Mouse (Mus musculus) kidney, embryonic 15.5 days (tissue): ENCODE results near the gene Casq1. TPM values are rescaled to one million over a fixed set of nuclear protein-coding genes. Genes with fewer than 3 reads are reported as not detected.

Experiments
- ATAC-seq: fragments of 200-750 bp; cut with Nextera tagmentation; replicated peaks from 2 replicates; pipeline ENCODE4 v1.8.0; 2017; ENCODE audit warnings: moderate TSS enrichment; ENCODE audit not compliant: low FRiP score
- H3K27ac ChIP-seq: fragments of 300-500 bp; sonication (generic); 2 replicates; pipeline ENCODE4 v1.5.1; 2015; ENCODE audit warnings: mild to moderate bottlenecking, inconsistent platforms
- H3K27me3 ChIP-seq: fragments of 300-500 bp; sonication (generic); 2 replicates; pipeline ENCODE4 v1.6.1; 2015; ENCODE audit warnings: inconsistent platforms
- H3K36me3 ChIP-seq: fragments of 300-500 bp; sonication (generic); 2 replicates; pipeline ENCODE4 v1.6.1; 2015; ENCODE audit warnings: inconsistent platforms
- H3K4me1 ChIP-seq: fragments of 300-500 bp; sonication (generic); 2 replicates; pipeline ENCODE4 v1.6.1; 2015; ENCODE audit warnings: inconsistent platforms
- H3K4me2 ChIP-seq: fragments of 300-500 bp; sonication (generic); 2 replicates; pipeline ENCODE4 v1.6.1; 2015; ENCODE audit warnings: moderate library complexity, mild to moderate bottlenecking, inconsistent platforms
- H3K4me3 ChIP-seq: fragments of 300-500 bp; sonication (generic); replicated peaks from 2 replicates; pipeline ENCODE4 v1.5.1; 2015; ENCODE audit warnings: mild to moderate bottlenecking, inconsistent platforms
- H3K9ac ChIP-seq: fragments of 300-500 bp; sonication (generic); 2 replicates; pipeline ENCODE4 v1.6.1; 2015; ENCODE audit warnings: mild to moderate bottlenecking, inconsistent platforms
- H3K9me3 ChIP-seq: fragments of 300-500 bp; sonication (generic); replicated peaks from 2 replicates; pipeline ENCODE4 v1.6.1; 2016; ENCODE audit warnings: inconsistent platforms
- WGBS: fragments of 180-500 bp; shearing (Covaris S2); methylation state at CpG from one replicate; pipeline ENCODE4 v1.1.7; 2015; ENCODE audit warnings: mixed read lengths; 5-methylcytosine and 5-hydroxymethylcytosine counted together
- polyA plus RNA-seq: library from polyadenylated mRNA; unstranded; fragments of >200 nt; fragmentation: Nextera tagmentation; extraction: Ambion mirVana; gene quantifications from 2 replicates; pipeline ENCODE4 v1.2.1, GENCODE M21; 2015

Casq1 gene
- polyA plus RNA-seq, 1 experiment from 2014 or later, result 6.2 TPM

GRCm38 (mm10) chr1:172194435-172194834 lies 25.2 kb downstream of the Casq1 start:
- Histone ChIP-seq H3K4me2 (no peak overlapping the region), H3K4me3 (no peak overlapping the region), H3K36me3 (peaks cover 93% of the 10 kb centered on the region), H3K27ac (no peak overlapping the region), H3K9ac (no peak overlapping the region), H3K27me3 (no peaks in the 10 kb centered on the region), H3K9me3 (no peaks in the 10 kb centered on the region), H3K4me1 (no peaks in the 10 kb centered on the region)
- ATAC-seq, result peak; percentile 49; the same call in 1 of the 2 replicates
- 79% methylated on average over 8 of the region's 8 CpGs for WGBS

GRCm38 (mm10) chr1:172192217-172192616 lies 27.5 kb downstream of the Casq1 start:
- no peak for ATAC-seq
- Histone ChIP-seq H3K27me3 (no peaks in the 10 kb centered on the region), H3K9me3 (no peaks in the 10 kb centered on the region), H3K36me3 (peaks cover 92% of the 10 kb centered on the region), H3K4me2 (no peak overlapping the region), H3K27ac (no peak overlapping the region), H3K9ac (no peak overlapping the region), H3K4me1 (no peaks in the 10 kb centered on the region), H3K4me3 (no peak overlapping the region)
- WGBS, result 91% methylated on average over 3 of the region's 3 CpGs

DNA sequence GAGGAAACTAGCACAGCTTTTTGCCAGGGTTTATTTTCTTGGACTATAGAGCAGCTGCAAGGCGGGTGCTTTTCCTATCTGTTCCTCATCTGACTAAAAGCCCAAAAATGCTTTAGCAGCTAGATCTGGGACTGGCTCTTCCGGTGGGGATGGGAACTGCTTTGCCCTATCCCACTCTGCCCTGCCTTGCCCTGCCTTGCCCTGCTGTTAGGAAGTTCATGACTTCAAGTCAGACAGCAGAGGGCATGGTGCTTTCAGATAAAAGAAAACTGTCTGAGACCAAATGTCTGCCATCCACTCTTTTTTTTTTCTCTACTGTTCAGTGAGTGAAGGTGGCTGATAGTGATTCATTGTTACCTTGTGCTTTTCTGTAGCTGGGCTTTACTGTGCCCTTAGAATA lies 28.1 kb downstream of the Casq1 start:
- H3K4me1 ChIP-seq, result no peaks in the 10 kb centered on the region
- no peak overlapping the region for H3K4me3 ChIP-seq
- no peak for ATAC-seq
- H3K9ac ChIP-seq, result no peak overlapping the region
- H3K9me3 ChIP-seq, result no peaks in the 10 kb centered on the region
- no peak overlapping the region for H3K27ac ChIP-seq
- H3K27me3 ChIP-seq, result no peaks in the 10 kb centered on the region
- WGBS, result 86% methylated on average over 2 of the region's 2 CpGs
- H3K4me2 ChIP-seq, result no peak overlapping the region
- H3K36me3 ChIP-seq, result peaks cover 92% of the 10 kb centered on the region

DNA sequence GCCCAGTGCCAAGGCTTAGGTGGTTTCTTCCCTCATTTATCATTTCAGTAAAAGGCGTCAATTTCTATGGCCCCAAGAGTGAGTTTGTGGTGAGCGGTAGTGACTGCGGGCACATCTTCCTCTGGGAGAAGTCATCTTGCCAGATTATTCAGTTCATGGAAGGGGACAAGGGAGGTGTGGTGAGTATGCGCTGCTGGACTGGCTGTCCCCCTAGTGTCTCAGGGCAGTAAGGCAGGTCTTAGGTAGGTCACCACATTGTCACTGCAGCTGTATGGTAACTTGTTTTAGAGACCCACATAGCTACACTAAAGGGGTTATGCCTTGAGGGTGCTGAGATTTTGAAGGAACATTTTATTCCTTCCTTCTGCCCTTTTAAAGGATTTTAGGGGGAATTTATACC lies 30.8 kb downstream of the Casq1 start:
- WGBS, result 72% methylated on average over 4 of the region's 4 CpGs
- no peak overlapping the region for H3K27ac ChIP-seq
- no peak; the same call in 1 of the 2 replicates for ATAC-seq

DNA sequence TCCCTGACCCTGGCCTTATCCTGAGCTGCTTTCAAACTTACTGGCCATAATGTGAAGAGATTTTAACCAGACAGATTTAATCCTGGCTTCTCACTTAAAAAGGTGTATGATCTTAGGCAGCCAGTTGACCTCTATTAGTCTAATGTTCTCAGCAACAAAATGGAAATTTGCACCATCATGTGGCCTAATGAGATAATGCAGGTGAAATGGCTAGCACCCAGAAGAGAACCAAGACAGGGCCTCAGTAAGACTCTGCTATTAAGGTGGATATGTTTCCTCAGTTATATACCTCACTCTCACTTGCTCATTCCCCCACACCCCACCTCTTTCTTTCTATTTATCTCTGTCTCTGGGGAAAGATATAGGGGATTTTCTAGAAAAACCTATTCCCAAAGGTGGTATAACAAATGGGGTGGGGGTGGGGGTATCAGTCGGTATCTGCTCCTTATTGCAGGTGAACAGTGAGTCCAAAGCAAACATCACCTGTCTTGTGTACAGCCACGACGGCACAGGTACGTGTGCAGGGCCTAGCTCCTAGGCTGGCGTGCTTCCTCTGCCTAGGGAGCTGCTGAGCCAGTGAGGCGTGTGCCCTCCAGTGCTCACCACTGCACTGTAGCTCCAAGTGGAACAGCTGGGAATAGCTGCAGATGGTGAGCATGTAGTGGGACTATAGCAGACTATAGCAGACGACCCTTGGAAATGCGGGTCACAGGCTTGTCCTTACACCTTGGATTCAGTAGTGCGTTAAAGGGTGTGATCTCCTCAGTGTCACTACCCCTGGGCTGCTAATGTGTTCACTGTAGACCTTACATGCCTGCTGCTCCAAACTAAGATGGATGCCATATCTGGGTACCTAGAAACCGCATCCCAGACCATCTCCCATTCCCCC lies 33.0 kb downstream of the Casq1 start:
- Histone ChIP-seq H3K9ac (no peak overlapping the region), H3K4me2 (no peak overlapping the region), H3K36me3 (peaks cover 87% of the 10 kb centered on the region), H3K4me1 (no peaks in the 10 kb centered on the region), H3K27ac (no peak overlapping the region), H3K27me3 (no peaks in the 10 kb centered on the region), H3K9me3 (no peaks in the 10 kb centered on the region), H3K4me3 (no peak overlapping the region)
- 96% methylated on average over 10 of the region's 10 CpGs for WGBS
- ATAC-seq, result no peak

More for the DNA sequence above, 30.8 kb downstream of the Casq1 start:
- H3K27me3 ChIP-seq, result no peaks in the 10 kb centered on the region
- H3K4me2 ChIP-seq, result no peak overlapping the region
- H3K4me3 ChIP-seq, result no peak overlapping the region
- no peaks in the 10 kb centered on the region for H3K9me3 ChIP-seq
- peaks cover 90% of the 10 kb centered on the region for H3K36me3 ChIP-seq
- no peak overlapping the region for H3K9ac ChIP-seq
- no peaks in the 10 kb centered on the region for H3K4me1 ChIP-seq

DNA sequence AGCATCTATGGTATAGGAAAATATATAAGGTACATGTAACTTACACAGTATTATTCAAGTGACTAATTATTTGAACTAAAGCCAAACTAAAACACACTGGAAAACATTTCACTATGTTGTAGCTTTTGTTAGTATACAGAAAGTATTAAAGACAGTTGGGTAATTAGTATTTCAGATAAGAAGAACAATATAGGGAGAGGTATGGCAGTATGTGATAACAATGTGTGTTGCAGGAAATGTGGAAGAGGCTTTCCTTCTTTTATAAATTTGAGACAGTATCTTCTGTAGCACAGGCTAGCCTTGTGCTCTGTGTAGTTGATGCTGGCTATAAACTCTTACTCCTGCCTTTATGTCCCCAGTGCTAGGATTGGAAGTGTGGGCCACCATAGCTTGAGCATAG lies 35.8 kb downstream of the Casq1 start:
- H3K27me3 ChIP-seq, result no peaks in the 10 kb centered on the region
- H3K36me3 ChIP-seq, result peaks cover 86% of the 10 kb centered on the region
- H3K4me3 ChIP-seq, result no peak overlapping the region

GRCm38 (mm10) chr1:172183056-172183455 lies 36.6 kb downstream of the Casq1 start:
- H3K27ac ChIP-seq, result no peak overlapping the region
- no peak for ATAC-seq
- H3K4me3 ChIP-seq, result no peak overlapping the region
- H3K4me2 ChIP-seq, result no peak overlapping the region
- 99% methylated on average over 6 of the region's 6 CpGs for WGBS
- no peaks in the 10 kb centered on the region for H3K9me3 ChIP-seq
- H3K36me3 ChIP-seq, result peaks cover 86% of the 10 kb centered on the region
- 0 out of 2 replicates have a peak, but pooled peaks cover 4% of the 10 kb centered on the region for H3K4me1 ChIP-seq
- H3K27me3 ChIP-seq, result no peaks in the 10 kb centered on the region
- H3K9ac ChIP-seq, result no peak overlapping the region

More for the DNA sequence above, 35.8 kb downstream of the Casq1 start:
- H3K4me1 ChIP-seq, result 0 out of 2 replicates have a peak, but pooled peaks cover 4% of the 10 kb centered on the region
- ATAC-seq, result no peak
- no peak overlapping the region for H3K9ac ChIP-seq
- H3K9me3 ChIP-seq, result no peaks in the 10 kb centered on the region
- no peak overlapping the region for H3K4me2 ChIP-seq
- H3K27ac ChIP-seq, result no peak overlapping the region

DNA sequence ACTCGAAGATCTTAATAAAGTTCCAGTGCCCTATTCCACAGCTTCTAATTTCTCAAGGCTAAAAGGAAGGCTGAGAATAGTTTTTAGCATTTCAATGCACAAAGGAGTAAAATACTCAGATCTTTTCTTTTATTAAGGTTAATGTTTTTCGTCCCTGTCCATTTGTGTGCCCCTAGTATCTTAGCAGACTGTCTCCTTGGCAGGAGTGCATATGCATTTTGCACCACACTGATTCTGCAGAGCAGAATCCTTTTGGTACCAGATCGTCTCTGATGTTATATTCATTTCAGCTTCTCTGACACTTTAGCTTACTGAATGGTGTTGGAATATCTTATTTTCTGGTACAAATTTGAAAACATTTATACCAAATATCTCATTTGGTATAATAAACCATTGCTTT lies 37.9 kb downstream of the Casq1 start:
- 0 out of 2 replicates have a peak, but pooled peaks cover 4% of the 10 kb centered on the region for H3K4me1 ChIP-seq
- no peaks in the 10 kb centered on the region for H3K9me3 ChIP-seq
- peaks cover 84% of the 10 kb centered on the region for H3K36me3 ChIP-seq
- no peak for ATAC-seq
- no peak overlapping the region for H3K4me3 ChIP-seq
- no peak overlapping the region for H3K9ac ChIP-seq
- H3K27ac ChIP-seq, result no peak overlapping the region
- WGBS, result 91% methylated on average over 3 of the region's 3 CpGs
- H3K27me3 ChIP-seq, result no peaks in the 10 kb centered on the region
- no peak overlapping the region for H3K4me2 ChIP-seq

GRCm38 (mm10) chr1:172180881-172181280 lies 38.8 kb downstream of the Casq1 start:
- Histone ChIP-seq H3K4me3 (no peak overlapping the region), H3K4me2 (no peak overlapping the region), H3K9me3 (no peaks in the 10 kb centered on the region), H3K36me3 (peaks cover 82% of the 10 kb centered on the region), H3K27me3 (no peaks in the 10 kb centered on the region), H3K9ac (no peak overlapping the region), H3K4me1 (0 out of 2 replicates have a peak, but pooled peaks cover 4% of the 10 kb centered on the region), H3K27ac (0 out of 2 replicates have a peak overlapping the region, but pooled peaks have one; percentile 5)
- 36% methylated on average over 4 of the region's 4 CpGs for WGBS
- no peak for ATAC-seq

GRCm38 (mm10) chr1:172179102-172179501 lies 40.6 kb downstream of the Casq1 start:
- H3K27me3 ChIP-seq, result no peaks in the 10 kb centered on the region
- no peak overlapping the region for H3K9ac ChIP-seq
- H3K9me3 ChIP-seq, result no peaks in the 10 kb centered on the region
- peaks cover 83% of the 10 kb centered on the region for H3K36me3 ChIP-seq
- 50% methylated on average over 7 of the region's 7 CpGs for WGBS
- H3K4me3 ChIP-seq, result no peak overlapping the region
- H3K4me1 ChIP-seq, result 0 out of 2 replicates have a peak, but pooled peaks cover 4% of the 10 kb centered on the region
- ATAC-seq, result no peak
- H3K27ac ChIP-seq, result no peak overlapping the region
- no peak overlapping the region for H3K4me2 ChIP-seq

GRCm38 (mm10) chr1:172177791-172178190 lies 41.9 kb downstream of the Casq1 start:
- Histone ChIP-seq H3K4me1 (0 out of 2 replicates have a peak, but pooled peaks cover 4% of the 10 kb centered on the region), H3K9me3 (no peaks in the 10 kb centered on the region), H3K9ac (no peak overlapping the region), H3K4me3 (no peak overlapping the region), H3K27ac (no peak overlapping the region), H3K36me3 (peaks cover 91% of the 10 kb centered on the region), H3K27me3 (no peaks in the 10 kb centered on the region), H3K4me2 (no peak overlapping the region)
- ATAC-seq, result no peak
- 89% methylated on average over 7 of the region's 7 CpGs for WGBS

DNA sequence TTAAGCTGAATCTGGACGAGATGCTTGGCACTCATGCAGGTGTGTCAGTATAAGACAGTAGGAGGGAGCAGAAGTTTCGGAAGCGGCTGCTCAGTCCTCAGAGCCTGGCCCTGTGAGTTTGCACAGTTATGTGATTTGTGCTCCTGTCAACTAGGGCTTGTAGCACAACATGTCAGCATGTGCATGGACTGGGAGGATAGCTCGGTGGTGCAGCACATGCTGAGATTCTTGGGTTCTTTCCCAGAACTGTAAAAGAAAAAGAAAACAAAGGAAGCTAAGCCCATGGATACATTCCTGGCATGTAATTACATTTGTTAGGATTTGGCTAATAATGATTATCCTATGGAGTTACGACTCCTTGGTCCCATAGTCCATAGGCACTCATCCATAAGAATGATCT lies 46.5 kb downstream of the Casq1 start:
- no peak for ATAC-seq
- Histone ChIP-seq H3K9ac (no peak overlapping the region), H3K4me1 (peaks cover 6% of the 10 kb centered on the region), H3K4me3 (no peak overlapping the region), H3K27me3 (no peaks in the 10 kb centered on the region), H3K9me3 (no peaks in the 10 kb centered on the region), H3K4me2 (no peak overlapping the region), H3K36me3 (peaks cover 90% of the 10 kb centered on the region), H3K27ac (no peak overlapping the region)
- WGBS, result 72% methylated on average over 5 of the region's 5 CpGs
